Mouse (Mus musculus) cerebellum, postnatal 14 days (tissue): ENCODE measurements around the gene Pla2g4b.

ENCODE experiments used
- DNase-seq, 2 experiments: peaks; one replicate each; pipeline ENCODE4 v3.0.0; 2021; ENCODE audit warnings: mixed read lengths in 2 of 2

Gene Pla2g4b

GRCm38 (mm10) chr2:120017599-120017998 is 15.6 kb upstream of the Pla2g4b start:
- DNase-seq = no peak

GRCm38 (mm10) chr2:120024337-120024736 is 8.9 kb upstream of the Pla2g4b start:
- no peak for DNase-seq

- peak; percentile 93 to 94 for DNase-seq
Observed at GRCm38 (mm10) chr2:120026984-120027949, 6.0 kb upstream of the Pla2g4b start, which contains the start of the genes Jmjd7 and Gm28042. Gene Jmjd7, plus strand, starts transcription at chr2:120027483. Gene Gm28042, plus strand, starts transcription at chr2:120027493.

- no peak for DNase-seq
Observed at GRCm38 (mm10) chr2:120027950-120028331, 5.3 kb upstream of the Pla2g4b start.

- DNase-seq = no peak
Observed at GRCm38 (mm10) chr2:120030380-120030779, 2.8 kb upstream of the Pla2g4b start.

GRCm38 (mm10) chr2:120033726-120034125 is 509 bp downstream of the Pla2g4b start:
- peak; percentile 85 to 88 for DNase-seq

- DNase-seq = no peak
Observed at GRCm38 (mm10) chr2:120037744-120038143, 4.5 kb downstream of the Pla2g4b start.

GRCm38 (mm10) chr2:120040991-120041390 is 7.8 kb downstream of the Pla2g4b start:
- peak; percentile 38 to 39 for DNase-seq

GRCm38 (mm10) chr2:120044101-120044603 is 10.9 kb downstream of the Pla2g4b start:
- no peak for DNase-seq

- DNase-seq = peak; percentile 48 to 53
Observed at GRCm38 (mm10) chr2:120044676-120045075, 11.5 kb downstream of the Pla2g4b start.

GRCm38 (mm10) chr2:120046486-120047310 is 13.5 kb downstream of the Pla2g4b start:
- DNase-seq = peak in 1 of 2 experiments; percentile 40

GRCm38 (mm10) chr2:120048173-120048572 is 15.0 kb downstream of the Pla2g4b start:
- no peak for DNase-seq

- DNase-seq = peak; percentile 37 to 51
Observed at GRCm38 (mm10) chr2:120049632-120050274, 16.5 kb downstream of the Pla2g4b start.

GRCm38 (mm10) chr2:120051405-120051804 is 18.2 kb downstream of the Pla2g4b start:
- DNase-seq = peak in 1 of 2 experiments; percentile 28

GRCm38 (mm10) chr2:120054771-120055552 is 21.7 kb downstream of the Pla2g4b start:
- no peak for DNase-seq

GRCm38 (mm10) chr2:120055923-120056322 is 22.7 kb downstream of the Pla2g4b start:
- DNase-seq = no peak

- no peak for DNase-seq
Observed at GRCm38 (mm10) chr2:120058818-120059217, 25.6 kb downstream of the Pla2g4b start.

- DNase-seq = no peak
Observed at GRCm38 (mm10) chr2:120059466-120059865, 26.2 kb downstream of the Pla2g4b start.

GRCm38 (mm10) chr2:120060190-120060589 is 27.0 kb downstream of the Pla2g4b start:
- DNase-seq = no peak

GRCm38 (mm10) chr2:120060651-120061050 is 27.4 kb downstream of the Pla2g4b start:
- DNase-seq = no peak

- DNase-seq = peak; percentile 45 to 49
Observed at GRCm38 (mm10) chr2:120062248-120062647, 29.0 kb downstream of the Pla2g4b start.

GRCm38 (mm10) chr2:120064639-120065038 is 31.4 kb downstream of the Pla2g4b start:
- no peak for DNase-seq
